Mouse (Mus musculus) megakaryocyte, adult 5-6 weeks (primary cell): ENCODE results near the gene Copg2. TPM values are rescaled to one million over a fixed set of nuclear protein-coding genes. Genes with fewer than 3 reads are reported as not detected.

Experiments used
- ATAC-seq: 2 replicates; pipeline ENCODE4 v1.8.0; 2016; ENCODE audit warnings: mild to moderate bottlenecking, inconsistent platforms; ENCODE audit not compliant: poor library complexity, severe bottlenecking
- total RNA-seq, 2 experiments: library from RNA; stranded (forward) in 1 of 2; stranded (reverse) in 1 of 2; fragments of 153-499, 151-499 nt in 1 of 2; fragments of 221-1000, 200-1000 nt in 1 of 2; gene quantifications; 2 replicates each; pipeline versions ENCODE4 v1.2.3 to v1.2.4; 2015 to 2017

Gene Copg2
- 29.1 and 33.8 TPM in 2 replicates for total RNA-seq (2015)
- total RNA-seq (2017): 60.8 and 61.0 TPM in 2 replicates

- peak; percentile 99 for ATAC-seq
These were observed at the start of gene Copg2 for GRCm38 (mm10) chr6:30896195-30896985. TSS of gene Copg2 (minus strand) at chr6:30896794.

GRCm38 (mm10) chr6:30939264-30939663, 42.7 kb upstream of the Copg2 start:
- ATAC-seq: no peak

- no peak for ATAC-seq
These were observed 26.2 kb upstream of the Copg2 start for GRCm38 (mm10) chr6:30922821-30923220.

- no peak for ATAC-seq
These were observed 25.2 kb upstream of the Copg2 start for GRCm38 (mm10) chr6:30921826-30922225.

- ATAC-seq: no peak
These were observed 24.5 kb upstream of the Copg2 start for GRCm38 (mm10) chr6:30920834-30921675.

- ATAC-seq: no peak
These were observed 18.9 kb upstream of the Copg2 start, which contains the start of gene Tsga13 for GRCm38 (mm10) chr6:30915473-30915872. TSS of gene Tsga13 (minus strand) at chr6:30915573.

GRCm38 (mm10) chr6:30907970-30908369, 11.4 kb upstream of the Copg2 start:
- ATAC-seq: no peak

GRCm38 (mm10) chr6:30904911-30905310, 8.3 kb upstream of the Copg2 start:
- ATAC-seq: no peak

GRCm38 (mm10) chr6:30904033-30904432, 7.4 kb upstream of the Copg2 start:
- ATAC-seq: no peak

- no peak for ATAC-seq
These were observed 926 bp upstream of the Copg2 start for GRCm38 (mm10) chr6:30897520-30897919.

GRCm38 (mm10) chr6:30896986-30897327, 363 bp upstream of the Copg2 start:
- no peak for ATAC-seq

- ATAC-seq: 0 out of 2 replicates have a peak, but pooled peaks have one; percentile 0
These were observed 787 bp downstream of the Copg2 start for GRCm38 (mm10) chr6:30895819-30896194.

GRCm38 (mm10) chr6:30893081-30893480, 3.5 kb downstream of the Copg2 start:
- no peak for ATAC-seq

GRCm38 (mm10) chr6:30891761-30892160, 4.8 kb downstream of the Copg2 start:
- ATAC-seq: no peak

GRCm38 (mm10) chr6:30884856-30885255, 11.7 kb downstream of the Copg2 start:
- no peak for ATAC-seq

GRCm38 (mm10) chr6:30883491-30883890, 13.1 kb downstream of the Copg2 start:
- ATAC-seq: peak; percentile 47; the same call in 1 of the 2 replicates

GRCm38 (mm10) chr6:30876661-30877060, 19.9 kb downstream of the Copg2 start:
- no peak for ATAC-seq

GRCm38 (mm10) chr6:30866501-30866900, 30.1 kb downstream of the Copg2 start:
- ATAC-seq: no peak

- no peak for ATAC-seq
These were observed 31.4 kb downstream of the Copg2 start for GRCm38 (mm10) chr6:30865031-30865678.

GRCm38 (mm10) chr6:30855956-30856355, 40.6 kb downstream of the Copg2 start:
- peak; percentile 97 for ATAC-seq

GRCm38 (mm10) chr6:30855205-30855604, 41.4 kb downstream of the Copg2 start:
- no peak for ATAC-seq
